Comparison of ENCODE assay signal across 13 mouse cellular contexts in genomic region chr8:114889578-114890374, GRCm38 (mm10).
A peak's percentile ranks its signal among the peaks of the same experiment; 100 is the strongest.
DNase-seq lines count a peak whose midpoint lies in the region; ATAC-seq and TF ChIP-seq lines count a peak whose summit lies in the region.
"Had no signal": no experiment of that assay in that cellular context is flagged by ENCODE, and none has a peak within 500 bp of the region (broad histone marks: within the 10 kb centered on the region; RNA-seq: fewer than 3 reads in every experiment).

No protein-coding gene starts in this region.

- peaks cover 5% of the 10 kb centered on the region; the same call in 1 of the 2 replicates for H3K27me3 ChIP-seq in forebrain, embryonic 13.5 days
- H3K27me3 ChIP-seq in midbrain, postnatal 0 days (ENCODE audit: insufficient read depth, low read length), result no peaks in the 10 kb centered on the region
- H3K27me3 ChIP-seq: stomach, embryonic 15.5 days had no signal

- H3K27ac ChIP-seq in forebrain, embryonic 13.5 days, result peak overlapping the region; percentile 67
- H3K27ac ChIP-seq in midbrain, postnatal 0 days (ENCODE audit: low read depth, low read length), result no peak overlapping the region
- H3K27ac ChIP-seq: limb, embryonic 13.5 days; stomach, embryonic 15.5 days had no signal

- H3K4me1 ChIP-seq in forebrain, embryonic 13.5 days, result peaks cover 32% of the 10 kb centered on the region
- H3K4me1 ChIP-seq in midbrain, postnatal 0 days (ENCODE audit: insufficient read depth, low read length), result no peaks in the 10 kb centered on the region; the same call in 1 of the 2 replicates

- ATAC-seq in CD4-positive, CD25-positive, alpha-beta regulatory T cell, adult 4 months, result no peak
- peak; percentile 64 for ATAC-seq in forebrain, embryonic 13.5 days
- ATAC-seq in midbrain, postnatal 0 days (ENCODE audit: low FRiP score), result no peak

- no peaks in the 10 kb centered on the region for H3K9me3 ChIP-seq in forebrain, embryonic 13.5 days (replicated peaks)
- no peaks in the 10 kb centered on the region for H3K9me3 ChIP-seq in midbrain, postnatal 0 days (ENCODE audit: low read length)
- H3K9me3 ChIP-seq: limb, embryonic 13.5 days; stomach, embryonic 15.5 days had no signal

- H3K9ac ChIP-seq in forebrain, embryonic 13.5 days, result no peak overlapping the region
- H3K9ac ChIP-seq in midbrain, postnatal 0 days (replicated peaks; ENCODE audit: low read length, poor library complexity, severe bottlenecking), result no peak overlapping the region
- H3K9ac ChIP-seq: limb, embryonic 13.5 days; stomach, embryonic 15.5 days had no signal

- peak; percentile 17 for DNase-seq in CD4-positive, CD25-positive, alpha-beta regulatory T cell, adult 2 months (ENCODE audit: low read depth, low spot score)
- peak; percentile 64 for DNase-seq in retina, postnatal 1 day
- no peak for DNase-seq in retina, embryonic 14.5 days (ENCODE audit: low spot score)
- peak; percentile 71 for DNase-seq in midbrain, postnatal 0 days (ENCODE audit: low spot score)
- DNase-seq in spleen, postnatal 36 days (ENCODE audit: low spot score in 2 of 2), result no peak
- no peak for DNase-seq in gastrocnemius, postnatal 14 days
- DNase-seq: heart, postnatal 4 days; kidney, postnatal 36 days; lung, postnatal 4 days had no signal

- no peak overlapping the region for H3K4me3 ChIP-seq in forebrain, embryonic 13.5 days
- H3K4me3 ChIP-seq in midbrain, postnatal 0 days (ENCODE audit: low read depth, low read length), result no peak overlapping the region
- H3K4me3 ChIP-seq: limb, embryonic 13.5 days; stomach, embryonic 15.5 days had no signal

- intact Hi-C loops in gastrocnemius, postnatal 14 days (cut with DNase I; ENCODE audit: low total_unique reads), result no loop called here

- peak overlapping the region; percentile 31 for H3K4me2 ChIP-seq in forebrain, embryonic 13.5 days
- H3K4me2 ChIP-seq in midbrain, postnatal 0 days (ENCODE audit: low read depth, low read length, poor library complexity, severe bottlenecking), result no peak overlapping the region
- H3K4me2 ChIP-seq: limb, embryonic 13.5 days; stomach, embryonic 15.5 days had no signal

- TF ChIP-seq CTCF in midbrain, postnatal 0 days (IDR thresholded peaks at IDR 0.05), result no peak

- WGBS in forebrain, embryonic 13.5 days, result 50% methylated on average over 16 of the region's 16 CpGs
- WGBS in midbrain, postnatal 0 days, result 40% methylated on average over 16 of the region's 16 CpGs

- H3K36me3 ChIP-seq in forebrain, embryonic 13.5 days (ENCODE audit: poor library complexity, severe bottlenecking), result no peaks in the 10 kb centered on the region
- H3K36me3 ChIP-seq in midbrain, postnatal 0 days (ENCODE audit: insufficient read depth, low read length), result no peaks in the 10 kb centered on the region
- H3K36me3 ChIP-seq: limb, embryonic 13.5 days; stomach, embryonic 15.5 days had no signal

Comparison
In these comparisons a context has a peak if more than half of its experiments do, and no peak if none do; other contexts are left out.
1. DNase-seq: peak in CD4-positive, CD25-positive, alpha-beta regulatory T cell, adult 2 months (single experiment), retina, postnatal 1 day (single experiment) and midbrain, postnatal 0 days (single experiment); none in retina, embryonic 14.5 days (single experiment), spleen, postnatal 36 days (0 of 2) and gastrocnemius, postnatal 14 days (single experiment).